Mouse (Mus musculus) spleen, adult 2 months (tissue): Measurements from ENCODE around the gene Mast1. TPM values are rescaled to one million over a fixed set of nuclear protein-coding genes. Genes with fewer than 3 reads are reported as not detected.

Experiments used
- DNase-seq, 2 experiments: peaks; one replicate each; pipeline versions ENCODE4 v3.0.0 to v3.0.0-alpha.2; 2012 to 2021; ENCODE audit warnings: low spot score in 2 of 2, low read depth in 1 of 2
- H3K27ac ChIP-seq: fragments of 200-500 bp; 2 replicates; pipeline ENCODE4 v1.5.1; 2012; ENCODE audit warnings: low read length, inconsistent platforms; ENCODE audit not compliant: insufficient read depth
- H3K27me3 ChIP-seq: fragments of 200-500 bp; 2 replicates; pipeline ENCODE4 v1.6.1; 2012; ENCODE audit warnings: mild to moderate bottlenecking, moderate library complexity, low read length, inconsistent platforms; ENCODE audit not compliant: control insufficient read depth, insufficient read depth
- H3K36me3 ChIP-seq: fragments of 200-500 bp; 2 replicates; pipeline ENCODE4 v1.6.1; 2012; ENCODE audit warnings: mild to moderate bottlenecking, low read length, inconsistent platforms; ENCODE audit not compliant: control insufficient read depth, insufficient read depth
- H3K4me1 ChIP-seq: fragments of 200-500 bp; 2 replicates; pipeline ENCODE4 v1.6.1; 2011; ENCODE audit warnings: inconsistent platforms; ENCODE audit not compliant: control insufficient read depth, insufficient read depth, insufficient read length
- H3K4me3 ChIP-seq: fragments of 200-500 bp; 2 replicates; pipeline ENCODE4 v1.5.1; 2011; ENCODE audit warnings: mild to moderate bottlenecking, inconsistent platforms; ENCODE audit not compliant: insufficient read depth, insufficient read length; ENCODE audit errors: extremely low read depth
- CTCF ChIP-seq: fragments of 200-500 bp; IDR thresholded peaks from 2 replicates; pipeline ENCODE4 v1.5.1; 2011; ENCODE audit warnings: mild to moderate bottlenecking, inconsistent platforms; ENCODE audit not compliant: insufficient read depth, insufficient read length, insufficient replicate concordance; ENCODE audit errors: extremely low read depth
- POLR2A ChIP-seq: fragments of 200-500 bp; IDR thresholded peaks from 2 replicates; pipeline ENCODE4 v1.6.1; 2011; ENCODE audit warnings: low read depth, low read length, inconsistent platforms
- WGBS: fragments of 180-500 bp; shearing (Covaris S2); methylation state at CpG from one replicate; pipeline ENCODE4 v1.1.7; 2018; 5-methylcytosine and 5-hydroxymethylcytosine counted together
- polyA plus RNA-seq: library from polyadenylated mRNA; depleted of rRNA; stranded (reverse); fragments of >200 nt; gene quantifications from 2 replicates; pipeline ENCODE4 v1.2.3, GENCODE M21; 2012

Mast1 gene
- polyA plus RNA-seq, 1 experiment: 0.70 TPM

- no peak overlapping the region for H3K4me3 ChIP-seq
- TF ChIP-seq CTCF (no peak), POLR2A (no peak)
- H3K4me1 ChIP-seq: no peaks in the 10 kb centered on the region
- H3K36me3 ChIP-seq: 0 out of 2 replicates have a peak, but pooled peaks cover 3% of the 10 kb centered on the region
- no peak overlapping the region for H3K27ac ChIP-seq
- DNase-seq: no peak
- no peaks in the 10 kb centered on the region for H3K27me3 ChIP-seq
- WGBS: 92% methylated on average over 3 of the region's 3 CpGs
Measured at GRCm38 (mm10) chr8:84888280-84888679, 48.9 kb downstream of the Mast1 start.

- 87% methylated on average over 4 of the region's 4 CpGs for WGBS
- no peak overlapping the region for H3K27ac ChIP-seq
- TF ChIP-seq POLR2A: no peak
- no peak for TF ChIP-seq CTCF
- H3K27me3 ChIP-seq: no peaks in the 10 kb centered on the region
- 0 out of 2 replicates have a peak, but pooled peaks cover 3% of the 10 kb centered on the region for H3K36me3 ChIP-seq
- H3K4me1 ChIP-seq: no peaks in the 10 kb centered on the region
- no peak overlapping the region for H3K4me3 ChIP-seq
- no peak for DNase-seq
Measured at GRCm38 (mm10) chr8:84884728-84885127, 52.4 kb downstream of the Mast1 start.

- TF ChIP-seq POLR2A: no peak
- TF ChIP-seq CTCF: no peak
- Histone ChIP-seq H3K27ac (no peak overlapping the region), H3K36me3 (no peaks in the 10 kb centered on the region), H3K4me3 (no peak overlapping the region), H3K27me3 (no peaks in the 10 kb centered on the region), H3K4me1 (no peaks in the 10 kb centered on the region)
- no peak for DNase-seq
- 86% methylated on average over 1 of the region's 1 CpGs for WGBS
Measured at GRCm38 (mm10) chr8:84878915-84879314, 58.2 kb downstream of the Mast1 start.

DNA sequence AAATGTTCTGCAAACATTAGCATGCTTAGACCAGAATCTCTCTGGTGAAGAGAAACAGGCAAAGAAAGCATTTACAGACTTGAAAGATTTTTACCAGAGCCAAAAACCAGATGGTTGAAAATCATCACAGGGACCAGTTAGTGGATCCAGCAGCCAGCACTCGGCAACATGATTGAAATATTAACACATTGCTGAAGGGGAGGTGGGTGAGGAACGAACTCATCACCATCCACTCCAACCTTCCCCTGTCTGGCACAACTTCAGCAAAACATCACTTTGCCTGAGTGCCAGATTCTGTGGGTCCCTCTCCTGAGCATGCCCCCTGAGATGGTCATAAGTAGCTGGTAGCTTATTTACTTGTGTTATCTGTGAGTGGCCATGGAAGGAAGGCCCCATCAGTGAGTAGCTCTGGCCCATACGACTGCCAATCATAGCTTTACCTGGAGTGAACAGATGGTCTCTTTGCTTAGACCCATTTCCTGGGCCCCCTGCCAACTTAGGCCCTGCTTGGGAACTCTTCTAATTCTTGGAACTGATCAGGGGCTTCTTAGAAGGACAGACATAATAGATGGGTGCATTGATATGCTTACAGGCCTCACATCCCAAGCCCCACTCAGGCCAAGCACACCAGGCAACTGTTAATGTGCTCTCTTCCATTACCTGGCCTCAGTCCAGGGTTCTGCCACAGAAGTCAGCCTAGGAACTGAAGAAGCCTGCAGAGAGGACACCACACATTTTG lies 59.7 kb downstream of the Mast1 start:
- Histone ChIP-seq H3K27me3 (no peaks in the 10 kb centered on the region), H3K4me1 (peaks cover 5% of the 10 kb centered on the region), H3K36me3 (no peaks in the 10 kb centered on the region), H3K27ac (no peak overlapping the region), H3K4me3 (no peak overlapping the region)
- WGBS: 91% methylated on average over 3 of the region's 3 CpGs
- DNase-seq: no peak
- no peak for TF ChIP-seq POLR2A
- TF ChIP-seq CTCF: no peak

GRCm38 (mm10) chr8:84874339-84874738 lies 62.8 kb downstream of the Mast1 start:
- WGBS: 87% methylated on average over 3 of the region's 3 CpGs
- peaks cover 10% of the 10 kb centered on the region for H3K4me1 ChIP-seq
- no peak for DNase-seq
- H3K27ac ChIP-seq: no peak overlapping the region
- no peaks in the 10 kb centered on the region for H3K27me3 ChIP-seq
- no peaks in the 10 kb centered on the region for H3K36me3 ChIP-seq
- no peak overlapping the region for H3K4me3 ChIP-seq
- no peak for TF ChIP-seq CTCF
- TF ChIP-seq POLR2A: no peak

GRCm38 (mm10) chr8:84873016-84873415 lies 64.1 kb downstream of the Mast1 start:
- TF ChIP-seq POLR2A (no peak), CTCF (no peak)
- Histone ChIP-seq H3K4me3 (no peak overlapping the region), H3K27ac (no peak overlapping the region), H3K4me1 (peaks cover 10% of the 10 kb centered on the region), H3K36me3 (peaks cover 2% of the 10 kb centered on the region), H3K27me3 (no peaks in the 10 kb centered on the region)
- WGBS: 77% methylated on average over 4 of the region's 4 CpGs
- DNase-seq: no peak

DNA sequence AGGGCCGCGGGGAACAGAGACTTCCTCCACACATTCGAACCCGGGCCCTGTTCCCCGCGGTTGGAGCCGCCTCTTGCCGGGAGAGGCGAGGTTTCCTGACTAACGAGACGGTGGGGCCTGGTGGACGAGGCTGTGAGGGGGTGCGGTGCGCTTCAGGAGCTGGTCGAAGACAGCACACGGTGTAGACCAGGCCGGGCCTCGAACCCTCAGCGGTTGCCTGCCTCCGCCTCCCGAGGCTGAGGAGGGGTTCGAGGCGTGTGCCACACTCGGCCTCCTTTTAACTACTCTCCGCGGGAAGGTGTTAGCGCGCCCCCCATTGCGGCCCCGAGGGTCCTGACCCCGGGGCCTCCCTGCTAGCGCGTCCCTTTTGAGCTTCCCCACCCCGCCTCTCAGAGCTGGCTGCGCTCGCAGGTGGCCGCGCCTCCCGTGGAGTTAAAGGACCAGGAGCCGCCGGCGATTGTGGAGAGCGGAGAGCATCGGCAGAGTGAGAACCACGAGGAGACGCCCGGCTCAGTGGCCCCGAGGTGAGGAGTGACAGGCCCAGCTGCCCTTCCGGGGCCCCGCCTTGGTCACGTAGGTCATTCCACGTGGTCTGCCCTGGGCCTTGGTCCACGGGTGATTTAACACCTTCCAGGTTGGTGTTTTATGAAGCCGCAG lies 64.7 kb downstream of the Mast1 start:
- Histone ChIP-seq H3K27ac (no peak overlapping the region), H3K27me3 (no peaks in the 10 kb centered on the region), H3K4me3 (peak overlapping the region; percentile 66), H3K4me1 (peaks cover 10% of the 10 kb centered on the region), H3K36me3 (peaks cover 7% of the 10 kb centered on the region)
- 2% methylated on average over 53 of the region's 54 CpGs for WGBS
- peak in 1 of 2 experiments; percentile 12 for DNase-seq
- TF ChIP-seq POLR2A (no peak), CTCF (no peak)
